Mouse (Mus musculus) midbrain, embryonic 13.5 days (tissue): ENCODE measurements around the gene Nkapl. TPM values are rescaled to one million over a fixed set of nuclear protein-coding genes. Genes with fewer than 3 reads are reported as not detected.
"Not testable (repeated sequence)": the region's sequence is repeated elsewhere in the genome, so short reads cannot be mapped to it uniquely, and the experiment has no call there.

Experiments
- ATAC-seq: fragments of 200-750 bp; cut with Nextera tagmentation; 2 replicates; pipeline ENCODE4 v1.8.0; 2017; ENCODE audit warnings: mild to moderate bottlenecking, moderate TSS enrichment, moderate library complexity
- H3K27ac ChIP-seq: fragments of 300-500 bp; sonication (generic); 2 replicates; pipeline ENCODE4 v1.5.1; 2015; ENCODE audit warnings: inconsistent platforms, mild to moderate bottlenecking, moderate library complexity
- H3K27me3 ChIP-seq: fragments of 300-500 bp; sonication (generic); 2 replicates; pipeline ENCODE4 v1.6.1; 2015; ENCODE audit warnings: mild to moderate bottlenecking, inconsistent platforms
- H3K36me3 ChIP-seq: fragments of 300-500 bp; sonication (generic); 2 replicates; pipeline ENCODE4 v1.6.1; 2015; ENCODE audit warnings: mild to moderate bottlenecking, inconsistent platforms
- H3K4me1 ChIP-seq: fragments of 300-500 bp; sonication (generic); replicated peaks from 2 replicates; pipeline ENCODE4 v1.6.1; 2015; ENCODE audit warnings: inconsistent platforms
- H3K4me2 ChIP-seq: fragments of 300-500 bp; sonication (generic); replicated peaks from 2 replicates; pipeline ENCODE4 v1.6.1; 2015; ENCODE audit warnings: moderate library complexity, mild to moderate bottlenecking, inconsistent platforms
- H3K4me3 ChIP-seq: fragments of 300-500 bp; sonication (generic); replicated peaks from 2 replicates; pipeline ENCODE4 v1.5.1; 2015; ENCODE audit warnings: mild to moderate bottlenecking, inconsistent platforms
- H3K9ac ChIP-seq: fragments of 300-500 bp; sonication (generic); replicated peaks from 2 replicates; pipeline ENCODE4 v1.6.1; 2015; ENCODE audit warnings: mild to moderate bottlenecking, inconsistent platforms
- H3K9me3 ChIP-seq: fragments of 300-500 bp; sonication (generic); 2 replicates; pipeline ENCODE4 v1.6.1; 2016; ENCODE audit warnings: mild to moderate bottlenecking, inconsistent platforms
- WGBS: fragments of 180-500 bp; shearing (Covaris S2); methylation state at CpG from one replicate; pipeline ENCODE4 v1.1.7; 2015; 5-methylcytosine and 5-hydroxymethylcytosine counted together
- polyA plus RNA-seq: library from polyadenylated mRNA; unstranded; fragments of >200 nt; fragmentation: Nextera tagmentation; extraction: Ambion mirVana; gene quantifications from 2 replicates; pipeline ENCODE4 v1.2.1, GENCODE M21; 2015

Gene Nkapl
- polyA plus RNA-seq, 1 experiment from 2014 or later = 4.1 TPM

GRCm38 (mm10) chr13:21462516-21462915 is 5.8 kb downstream of the Nkapl start:
- peaks cover 17% of the 10 kb centered on the region for H3K27me3 ChIP-seq
- H3K36me3 ChIP-seq, H3K4me1 ChIP-seq, H3K9me3 ChIP-seq, H3K27ac ChIP-seq, ATAC-seq, H3K4me3 ChIP-seq, H3K4me2 ChIP-seq, H3K9ac ChIP-seq: not testable (repeated sequence)
- 58% methylated on average over 9 of the region's 9 CpGs for WGBS

GRCm38 (mm10) chr13:21456347-21456746 is 12.0 kb downstream of the Nkapl start:
- H3K4me1 ChIP-seq = peaks cover 13% of the 10 kb centered on the region
- peaks cover 36% of the 10 kb centered on the region for H3K27me3 ChIP-seq
- H3K4me3 ChIP-seq = no peak overlapping the region
- H3K4me2 ChIP-seq = no peak overlapping the region
- no peaks in the 10 kb centered on the region for H3K36me3 ChIP-seq
- no peaks in the 10 kb centered on the region for H3K9me3 ChIP-seq
- ATAC-seq = no peak
- no peak overlapping the region for H3K27ac ChIP-seq
- 11% methylated on average over 4 of the region's 4 CpGs for WGBS
- no peak overlapping the region for H3K9ac ChIP-seq

- peaks cover 13% of the 10 kb centered on the region for H3K4me1 ChIP-seq
- ATAC-seq = no peak
- peak overlapping the region; percentile 68; the same call in 1 of the 2 replicates for H3K4me3 ChIP-seq
- WGBS = 86% methylated on average over 3 of the region's 3 CpGs
- H3K9ac ChIP-seq = no peak overlapping the region
- H3K4me2 ChIP-seq = no peak overlapping the region
- H3K27ac ChIP-seq = no peak overlapping the region
- H3K27me3 ChIP-seq = peaks cover 28% of the 10 kb centered on the region
- H3K36me3 ChIP-seq = no peaks in the 10 kb centered on the region
- no peaks in the 10 kb centered on the region for H3K9me3 ChIP-seq
These were observed 14.2 kb downstream of the Nkapl start for GRCm38 (mm10) chr13:21454133-21454532.

DNA sequence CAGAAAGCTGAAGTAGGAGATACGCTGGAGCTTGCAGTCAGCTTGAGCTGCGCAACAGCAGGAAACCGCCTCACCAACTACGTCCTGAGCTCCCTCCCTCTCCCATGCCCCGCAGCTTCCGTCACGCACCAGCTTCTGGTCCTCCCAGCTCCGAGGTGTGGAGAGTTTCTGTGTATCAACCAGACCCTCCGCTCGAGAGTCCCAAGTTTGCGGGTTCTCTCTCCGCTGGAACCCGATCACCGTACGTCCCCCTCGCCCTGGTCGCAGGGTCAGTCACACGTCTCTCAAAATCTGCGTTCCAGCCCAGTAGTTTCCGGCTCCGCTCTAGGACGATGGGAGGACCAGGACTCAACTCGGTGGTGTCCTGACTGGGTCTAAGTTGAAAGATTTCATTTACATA is 14.9 kb downstream of the Nkapl start, which contains the start of gene Zscan26:
Gene Zscan26, minus strand, starts transcription at position 282 of the 400 bp plus-strand sequence.
- peak; percentile 93 for ATAC-seq
- 0% methylated on average over 23 of the region's 23 CpGs for WGBS

DNA sequence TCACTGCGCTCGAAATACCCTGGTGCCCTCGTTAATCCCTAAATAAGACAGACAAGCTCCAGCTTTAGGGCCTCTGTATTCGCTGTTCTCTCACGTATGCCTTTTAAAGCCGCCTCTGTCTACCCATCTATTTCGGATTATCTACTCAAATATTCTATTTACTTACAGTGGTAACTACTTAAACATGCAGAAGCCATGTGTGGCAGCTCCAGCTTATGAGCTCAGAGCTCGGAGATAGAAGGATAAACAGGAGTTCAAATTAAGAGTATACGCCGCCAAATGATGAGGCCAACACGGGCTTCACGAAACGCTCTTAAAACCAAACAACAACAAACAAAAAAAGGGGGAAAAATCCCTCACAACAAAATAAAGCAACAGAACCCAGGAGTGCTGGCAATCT is 15.3 kb downstream of the Nkapl start:
- peaks cover 23% of the 10 kb centered on the region for H3K27me3 ChIP-seq
- peak overlapping the region; percentile 78 for H3K9ac ChIP-seq
- 0 out of 2 replicates have a peak, but pooled peaks have one; percentile 1 for ATAC-seq
- WGBS = under 1% methylated on average over 13 of the region's 13 CpGs
- H3K4me3 ChIP-seq = peak overlapping the region; percentile 68
- H3K4me2 ChIP-seq = peak overlapping the region; percentile 79
- H3K36me3 ChIP-seq = peaks cover 6% of the 10 kb centered on the region
- H3K27ac ChIP-seq = peak overlapping the region; percentile 63; the same call in 1 of the 2 replicates
- peaks cover 13% of the 10 kb centered on the region for H3K4me1 ChIP-seq
- no peaks in the 10 kb centered on the region for H3K9me3 ChIP-seq

More for the DNA sequence above, 14.9 kb downstream of the Nkapl start, which contains the start of gene Zscan26:
- Histone ChIP-seq H3K9me3 (no peaks in the 10 kb centered on the region), H3K9ac (peak within 1 kb of the TSS; percentile 78), H3K36me3 (peaks cover 2% of the 10 kb centered on the region; the same call in 1 of the 2 replicates), H3K4me3 (peak within 1 kb of the TSS; percentile 68), H3K4me1 (peaks cover 13% of the 10 kb centered on the region), H3K27ac (peak within 1 kb of the TSS; percentile 63; the same call in 1 of the 2 replicates), H3K4me2 (peak within 1 kb of the TSS; percentile 79), H3K27me3 (peaks cover 24% of the 10 kb centered on the region)

DNA sequence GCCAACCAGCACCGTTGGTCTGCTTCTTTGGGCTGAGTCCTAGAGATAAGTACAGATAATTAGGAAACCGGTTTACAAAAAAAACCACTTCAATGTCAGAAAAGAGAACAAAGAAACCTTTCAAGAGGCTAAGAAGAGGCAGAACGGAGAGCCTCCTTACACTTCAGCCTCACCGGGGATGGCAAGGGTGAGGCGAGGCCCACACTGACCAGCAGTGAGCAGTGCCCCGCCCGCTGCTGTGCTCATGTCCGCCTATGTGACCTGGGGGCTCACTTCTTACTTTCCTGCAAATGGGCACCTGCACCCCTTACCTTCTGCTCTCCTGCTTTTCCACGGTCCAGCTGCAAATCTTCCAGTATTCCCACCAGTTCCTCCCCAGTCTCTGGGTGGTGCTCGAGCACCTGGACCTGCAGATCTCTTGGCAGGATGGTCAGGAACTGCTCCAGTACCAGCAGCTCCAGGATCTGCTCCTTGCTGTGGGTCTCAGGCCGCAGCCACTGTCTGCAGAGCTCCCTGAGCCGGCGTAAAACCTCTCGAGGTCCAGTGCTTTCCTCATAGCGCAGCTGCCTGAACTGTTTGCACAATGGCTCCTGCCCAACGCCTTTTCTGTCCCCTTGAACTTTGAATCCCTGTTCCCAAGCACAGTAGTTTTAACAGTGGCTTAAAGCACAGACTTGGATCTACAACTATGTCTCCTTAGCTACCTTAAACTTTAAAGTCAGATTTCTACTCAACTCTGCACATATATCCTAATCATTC is 20.3 kb downstream of the Nkapl start:
- Histone ChIP-seq H3K4me2 (no peak overlapping the region), H3K9ac (no peak overlapping the region), H3K4me3 (no peak overlapping the region), H3K27ac (no peak overlapping the region), H3K9me3 (no peaks in the 10 kb centered on the region), H3K27me3 (no peaks in the 10 kb centered on the region), H3K4me1 (peaks cover 13% of the 10 kb centered on the region), H3K36me3 (peaks cover 49% of the 10 kb centered on the region)
- WGBS = 83% methylated on average over 16 of the region's 16 CpGs
- ATAC-seq = no peak

- no peaks in the 10 kb centered on the region for H3K27me3 ChIP-seq
- H3K4me3 ChIP-seq = no peak overlapping the region
- H3K27ac ChIP-seq = no peak overlapping the region
- H3K36me3 ChIP-seq = peaks cover 49% of the 10 kb centered on the region
- WGBS = 94% methylated on average over 9 of the region's 9 CpGs
- ATAC-seq = no peak
- H3K4me1 ChIP-seq = peaks cover 2% of the 10 kb centered on the region; the same call in 1 of the 2 replicates
- H3K9ac ChIP-seq = no peak overlapping the region
- no peak overlapping the region for H3K4me2 ChIP-seq
- H3K9me3 ChIP-seq = no peaks in the 10 kb centered on the region
These were observed 21.5 kb downstream of the Nkapl start for GRCm38 (mm10) chr13:21446796-21447195.

DNA sequence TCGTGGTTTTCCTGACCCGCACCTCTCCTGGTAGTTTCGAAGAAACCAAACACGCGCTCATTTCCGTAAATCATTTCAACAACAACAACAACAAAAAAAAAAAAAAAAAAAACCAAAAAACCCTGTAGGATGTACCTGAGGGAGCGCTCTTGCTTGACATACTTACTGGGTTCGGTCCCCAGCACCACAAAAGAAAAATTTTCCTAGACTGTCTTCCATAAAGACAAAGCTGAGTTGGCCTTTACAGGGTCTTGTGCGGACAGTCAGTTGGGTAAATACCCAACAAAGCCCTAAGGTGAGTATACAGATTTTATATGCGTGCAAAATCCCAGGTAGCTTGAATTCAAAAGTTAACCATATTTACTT is 27.1 kb downstream of the Nkapl start:
- Histone ChIP-seq H3K9me3 (no peaks in the 10 kb centered on the region), H3K27me3 (no peaks in the 10 kb centered on the region), H3K4me3 (peak overlapping the region; percentile 61), H3K4me1 (peaks cover 18% of the 10 kb centered on the region), H3K27ac (peak overlapping the region; percentile 81), H3K36me3 (peaks cover 26% of the 10 kb centered on the region), H3K4me2 (peak overlapping the region; percentile 82), H3K9ac (peak overlapping the region; percentile 81)
- 15% methylated on average over 10 of the region's 10 CpGs for WGBS
- peak; percentile 59 for ATAC-seq

DNA sequence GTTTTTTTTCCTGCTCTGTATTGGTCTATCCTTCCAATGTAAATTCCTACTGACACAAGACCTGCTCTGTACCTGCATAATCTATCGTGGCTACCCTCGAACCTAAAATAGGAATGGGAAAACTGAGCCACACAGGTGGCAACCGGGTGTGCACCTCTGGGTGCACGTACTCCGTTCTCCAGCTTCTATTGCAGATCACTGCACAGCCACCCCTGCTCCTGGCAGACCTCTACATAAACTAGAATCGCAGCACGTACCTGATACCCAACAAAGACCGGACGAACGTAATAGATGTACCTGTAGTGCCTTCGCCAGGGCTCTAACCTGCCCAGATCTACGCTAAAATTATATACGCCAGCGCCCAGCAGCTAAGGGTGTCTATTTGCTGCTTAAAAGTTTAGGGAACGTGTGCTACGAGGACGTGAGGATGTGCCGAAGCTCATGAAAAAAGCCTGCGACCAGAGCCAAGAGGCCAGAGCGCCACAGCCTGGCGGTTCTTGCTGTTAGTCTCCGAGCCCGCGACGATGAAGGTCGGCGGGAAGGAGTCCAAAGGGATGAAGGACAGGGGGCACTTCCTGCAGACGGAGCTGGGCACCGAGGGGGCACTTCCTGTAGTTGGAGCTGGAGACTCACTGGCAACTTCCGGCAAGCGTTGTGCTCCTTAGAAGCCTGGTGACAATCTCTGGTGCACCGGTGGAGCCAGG is 27.7 kb downstream of the Nkapl start, which contains the start of gene Pgbd1:
Gene Pgbd1, minus strand, starts transcription at position 556 of the 704 bp plus-strand sequence.
- Histone ChIP-seq H3K4me2 (peak within 1 kb of the TSS; percentile 82), H3K27me3 (no peaks in the 10 kb centered on the region), H3K27ac (peak within 1 kb of the TSS; percentile 81), H3K4me1 (peaks cover 18% of the 10 kb centered on the region), H3K4me3 (peak within 1 kb of the TSS; percentile 61), H3K9me3 (no peaks in the 10 kb centered on the region), H3K36me3 (peaks cover 22% of the 10 kb centered on the region), H3K9ac (peak within 1 kb of the TSS; percentile 81)
- 1% methylated on average over 32 of the region's 32 CpGs for WGBS
- peak; percentile 98 for ATAC-seq

DNA sequence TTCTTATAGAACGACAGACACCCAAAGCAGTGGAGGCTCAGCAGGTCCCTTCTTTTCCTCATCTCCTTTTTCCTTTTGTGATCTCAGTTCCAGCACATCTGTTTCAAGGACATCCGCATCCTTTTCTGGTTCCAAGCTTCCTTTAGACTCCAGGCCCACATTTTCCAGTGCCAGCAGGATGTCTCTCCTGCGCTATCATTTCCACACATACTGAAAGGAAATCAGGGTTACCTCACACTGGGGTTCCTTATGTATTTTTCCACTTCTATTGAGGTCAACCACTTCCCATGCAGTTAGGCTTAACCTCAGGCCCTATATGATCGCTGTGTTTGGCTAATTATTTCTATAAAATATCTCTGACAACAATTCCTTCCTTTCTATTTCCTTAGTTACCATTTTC is 32.8 kb downstream of the Nkapl start:
- Histone ChIP-seq H3K4me3 (no peak overlapping the region), H3K9ac (no peak overlapping the region), H3K36me3 (no peaks in the 10 kb centered on the region; the same call in 1 of the 2 replicates), H3K4me1 (peaks cover 8% of the 10 kb centered on the region), H3K9me3 (no peaks in the 10 kb centered on the region), H3K27me3 (no peaks in the 10 kb centered on the region), H3K4me2 (no peak overlapping the region), H3K27ac (no peak overlapping the region)
- 88% methylated on average over 4 of the region's 4 CpGs for WGBS
- no peak for ATAC-seq

DNA sequence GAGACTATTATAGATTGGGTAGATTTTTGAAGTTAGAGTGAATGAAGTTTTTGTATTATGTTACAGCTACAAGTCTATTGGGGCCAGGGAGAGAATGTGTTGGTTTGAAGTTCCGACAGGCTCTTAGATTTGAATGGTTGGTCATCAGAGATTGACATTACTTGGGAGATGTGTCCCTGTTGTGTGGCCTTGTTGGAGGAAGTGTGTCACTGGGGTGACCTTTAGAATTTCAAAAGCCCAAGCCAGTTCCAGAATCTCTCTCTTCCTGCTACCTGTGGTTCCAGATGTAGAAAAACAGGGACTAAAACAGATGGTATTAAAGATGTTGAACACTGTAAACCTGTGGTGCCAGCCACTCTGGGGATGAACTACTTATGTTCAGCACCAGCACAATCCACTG is 40.7 kb downstream of the Nkapl start:
- H3K27ac ChIP-seq = no peak overlapping the region
- WGBS = 97% methylated on average over 1 of the region's 1 CpGs
- peaks cover 6% of the 10 kb centered on the region; the same call in 1 of the 2 replicates for H3K36me3 ChIP-seq
- H3K4me2 ChIP-seq = no peak overlapping the region
- H3K27me3 ChIP-seq = no peaks in the 10 kb centered on the region
- H3K9me3 ChIP-seq = no peaks in the 10 kb centered on the region
- ATAC-seq = no peak
- H3K4me3 ChIP-seq = no peak overlapping the region
- no peak overlapping the region for H3K9ac ChIP-seq
- no peaks in the 10 kb centered on the region for H3K4me1 ChIP-seq

- no peaks in the 10 kb centered on the region for H3K4me1 ChIP-seq
- H3K9ac ChIP-seq = no peak overlapping the region
- H3K4me2 ChIP-seq = no peak overlapping the region
- H3K4me3 ChIP-seq = no peak overlapping the region
- H3K27me3 ChIP-seq = no peaks in the 10 kb centered on the region
- 68% methylated on average over 5 of the region's 5 CpGs for WGBS
- no peak for ATAC-seq
- H3K9me3 ChIP-seq = no peaks in the 10 kb centered on the region
- no peak overlapping the region for H3K27ac ChIP-seq
- 0 out of 2 replicates have a peak, but pooled peaks cover 6% of the 10 kb centered on the region for H3K36me3 ChIP-seq
These were observed 45.0 kb downstream of the Nkapl start for GRCm38 (mm10) chr13:21423301-21423700.
